Mouse (Mus musculus) midbrain, embryonic 11.5 days (tissue): ENCODE results near the gene Olfr1044. TPM values are rescaled to one million over a fixed set of nuclear protein-coding genes. Genes with fewer than 3 reads are reported as not detected.

Experiments
- ATAC-seq: fragments of 200-750 bp; cut with Nextera tagmentation; 2 replicates; pipeline ENCODE4 v1.8.0; 2017; ENCODE audit warnings: moderate TSS enrichment, moderate library complexity; ENCODE audit not compliant: low FRiP score
- DNase-seq: peaks from one replicate; pipeline ENCODE4 v3.0.0; 2015; ENCODE audit warnings: low spot score; ENCODE audit errors: missing footprints
- H3K27ac ChIP-seq: fragments of 300-500 bp; sonication (generic); 2 replicates; pipeline ENCODE4 v1.5.1; 2014; ENCODE audit warnings: low read depth, low read length
- H3K27me3 ChIP-seq: fragments of 300-500 bp; sonication (generic); 2 replicates; pipeline ENCODE4 v1.6.1; 2014; ENCODE audit warnings: mild to moderate bottlenecking, low read length, moderate library complexity, mixed read lengths; ENCODE audit not compliant: control insufficient read depth, insufficient read depth
- H3K36me3 ChIP-seq: fragments of 300-500 bp; sonication (generic); 2 replicates; pipeline ENCODE4 v1.6.1; 2014; ENCODE audit warnings: mild to moderate bottlenecking, low read length, moderate library complexity, mixed read lengths; ENCODE audit not compliant: control insufficient read depth, insufficient read depth
- H3K4me1 ChIP-seq: fragments of 300-500 bp; sonication (generic); 2 replicates; pipeline ENCODE4 v1.6.1; 2014; ENCODE audit warnings: low read length; ENCODE audit not compliant: control insufficient read depth, insufficient read depth
- H3K4me2 ChIP-seq: fragments of 300-500 bp; sonication (generic); 2 replicates; pipeline ENCODE4 v1.6.1; 2014; ENCODE audit warnings: mild to moderate bottlenecking, moderate library complexity
- H3K4me3 ChIP-seq: fragments of 300-500 bp; sonication (generic); 2 replicates; pipeline ENCODE4 v1.5.1; 2014; ENCODE audit warnings: low read depth, low read length
- H3K9ac ChIP-seq: fragments of 300-500 bp; sonication (generic); 2 replicates; pipeline ENCODE4 v1.6.1; 2014; ENCODE audit warnings: low read length
- H3K9me3 ChIP-seq: fragments of 300-500 bp; sonication (generic); 2 replicates; pipeline ENCODE4 v1.6.1; 2016; ENCODE audit warnings: low read length; ENCODE audit not compliant: control insufficient read depth
- WGBS: fragments of 180-500 bp; shearing (Covaris S2); extraction: QIAGEN DNeasy Blood & Tissue Kit; methylation state at CpG from one replicate; pipeline ENCODE4 v1.1.7; 2014; 5-methylcytosine and 5-hydroxymethylcytosine counted together
- polyA plus RNA-seq: library from polyadenylated mRNA; unstranded; fragments of >200 nt; fragmentation: Nextera tagmentation; extraction: Ambion mirVana; gene quantifications from 2 replicates; pipeline ENCODE4 v1.2.1, GENCODE M21; 2014

The Olfr1044 gene
- polyA plus RNA-seq, 1 experiment from 2014 or later = not detected

DNA sequence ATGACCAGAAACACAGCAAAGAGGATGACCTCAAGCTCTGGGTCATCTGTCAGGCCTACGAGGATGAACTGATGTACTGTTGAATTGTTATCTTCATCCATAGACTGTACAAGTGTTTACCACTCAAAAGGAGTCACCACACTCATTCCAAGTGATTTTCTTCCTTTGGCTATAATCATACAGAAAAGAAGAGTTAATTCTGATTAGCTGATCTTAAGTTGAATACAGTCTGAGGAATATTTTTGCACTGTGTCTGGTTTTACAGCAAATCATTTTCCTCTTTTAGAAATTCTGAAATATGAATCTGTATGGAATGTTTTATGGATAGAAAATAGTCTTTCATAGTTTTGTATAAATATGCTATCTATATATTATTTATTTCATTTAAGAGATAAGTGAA lies 31.0 kb downstream of the Olfr1044 start, which contains the start of gene Olfr1040:
Gene Olfr1040, minus strand, starts transcription at position 101 of the 400 bp plus-strand sequence.
- H3K4me2 ChIP-seq = no peak within 1 kb of the TSS
- no peaks in the 10 kb centered on the region for H3K4me1 ChIP-seq
- no peaks in the 10 kb centered on the region for H3K9me3 ChIP-seq
- no peak within 1 kb of the TSS for H3K27ac ChIP-seq
- ATAC-seq = no peak
- H3K9ac ChIP-seq = no peak within 1 kb of the TSS
- H3K36me3 ChIP-seq = no peaks in the 10 kb centered on the region
- 85% methylated on average over 1 of the region's 1 CpGs for WGBS
- no peak for DNase-seq
- no peak within 1 kb of the TSS for H3K4me3 ChIP-seq
- H3K27me3 ChIP-seq = no peaks in the 10 kb centered on the region

DNA sequence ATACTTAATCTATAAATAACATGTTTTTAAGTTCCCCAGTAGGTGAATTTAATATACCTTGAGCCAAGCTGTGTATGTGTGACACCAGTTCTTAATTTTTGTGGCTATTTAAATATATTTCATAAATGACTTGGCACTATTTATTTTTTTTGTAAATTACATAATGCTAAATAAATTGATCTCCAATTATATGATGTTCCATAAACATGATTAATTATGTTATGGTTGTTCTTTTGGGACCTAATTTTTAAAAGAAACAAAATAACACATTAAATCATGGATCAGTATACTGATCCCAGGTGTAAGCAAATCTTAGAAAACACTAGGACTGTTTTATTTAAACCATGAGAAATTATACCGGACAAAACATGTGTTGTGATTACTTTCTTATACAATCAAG lies 41.8 kb downstream of the Olfr1044 start, which contains the start of gene Olfr1039:
Gene Olfr1039, minus strand, starts transcription at position 101 of the 400 bp plus-strand sequence.
- WGBS = 96% methylated on average over 1 of the region's 1 CpGs
- H3K4me2 ChIP-seq = no peak within 1 kb of the TSS
- ATAC-seq (no peak), DNase-seq (no peak)
- no peaks in the 10 kb centered on the region for H3K4me1 ChIP-seq
- no peaks in the 10 kb centered on the region for H3K27me3 ChIP-seq
- H3K9me3 ChIP-seq = no peaks in the 10 kb centered on the region
- H3K4me3 ChIP-seq = no peak within 1 kb of the TSS
- H3K27ac ChIP-seq = no peak within 1 kb of the TSS
- H3K36me3 ChIP-seq = no peaks in the 10 kb centered on the region
- H3K9ac ChIP-seq = no peak within 1 kb of the TSS

Other genes starting within 250 kb of the Olfr1044 start
- gene Olfr1028, start 227.4 kb downstream of the Olfr1044 start, polyA plus RNA-seq = not detected in 2 replicates
- gene Olfr1029, start 203.9 kb downstream of the Olfr1044 start, polyA plus RNA-seq = not detected in 2 replicates
- not detected in 2 replicates for gene Olfr1030, start 198.5 kb downstream of the Olfr1044 start, polyA plus RNA-seq
- not detected in 2 replicates for gene Olfr1031, start 187.5 kb downstream of the Olfr1044 start, polyA plus RNA-seq
- not detected in 2 replicates for gene Olfr1032, start 172.3 kb downstream of the Olfr1044 start, polyA plus RNA-seq
- not detected in 2 replicates for gene Olfr1033, start 157.2 kb downstream of the Olfr1044 start, polyA plus RNA-seq
- not detected in 2 replicates for gene Olfr1034, start 132.0 kb downstream of the Olfr1044 start, polyA plus RNA-seq
- gene Olfr1036, start 103.8 kb downstream of the Olfr1044 start, polyA plus RNA-seq = not detected in 2 replicates
- not detected in 2 replicates for gene Olfr1037, start 90.4 kb downstream of the Olfr1044 start, polyA plus RNA-seq
- not detected in 2 replicates for gene Olfr1039, start 41.9 kb downstream of the Olfr1044 start, polyA plus RNA-seq
- gene Olfr1040, start 31.1 kb downstream of the Olfr1044 start, polyA plus RNA-seq = not detected in 2 replicates
- gene Olfr1042, start 16.0 kb downstream of the Olfr1044 start, polyA plus RNA-seq = not detected in 2 replicates
- gene Olfr1043, start 10.3 kb downstream of the Olfr1044 start, polyA plus RNA-seq = not detected in 2 replicates
- gene Olfr52, start 7.9 kb upstream of the Olfr1044 start, polyA plus RNA-seq = not detected in 2 replicates
- not detected in 2 replicates for gene Olfr1045, start 25.2 kb upstream of the Olfr1044 start, polyA plus RNA-seq
- not detected in 2 replicates for gene Olfr1046, start 41.5 kb upstream of the Olfr1044 start, polyA plus RNA-seq
- not detected in 2 replicates for gene Olfr1047, start 53.6 kb upstream of the Olfr1044 start, polyA plus RNA-seq
- gene Olfr1048, start 62.5 kb upstream of the Olfr1044 start, polyA plus RNA-seq = not detected in 2 replicates
- gene Olfr1049, start 80.5 kb upstream of the Olfr1044 start, polyA plus RNA-seq = not detected in 2 replicates
- gene Olfr1051, start 101.3 kb upstream of the Olfr1044 start, polyA plus RNA-seq = not detected in 2 replicates
- not detected in 2 replicates for gene Olfr1052, start 114.6 kb upstream of the Olfr1044 start, polyA plus RNA-seq
- not detected in 2 replicates for gene Olfr1053, start 137.5 kb upstream of the Olfr1044 start, polyA plus RNA-seq
- gene Olfr1054, start 157.6 kb upstream of the Olfr1044 start, polyA plus RNA-seq = not detected in 2 replicates
- gene Olfr1055, start 172.5 kb upstream of the Olfr1044 start, polyA plus RNA-seq = not detected in 2 replicates
- gene Olfr1056, start 184.6 kb upstream of the Olfr1044 start, polyA plus RNA-seq = not detected in 2 replicates
- gene Olfr1057, start 200.6 kb upstream of the Olfr1044 start, polyA plus RNA-seq = not detected in 2 replicates
- gene Olfr1058, start 210.7 kb upstream of the Olfr1044 start, polyA plus RNA-seq = not detected in 2 replicates
- gene Olfr1061, start 236.2 kb upstream of the Olfr1044 start, polyA plus RNA-seq = not detected in 2 replicates
- not detected in 2 replicates for gene Olfr1062, start 248.9 kb upstream of the Olfr1044 start, polyA plus RNA-seq